Mouse (Mus musculus) intestine, embryonic 15.5 days (tissue): ENCODE measurements around the gene Sco1. TPM values are rescaled to one million over a fixed set of nuclear protein-coding genes. Genes with fewer than 3 reads are reported as not detected.
"Not testable (repeated sequence)": the region's sequence is repeated elsewhere in the genome, so short reads cannot be mapped to it uniquely, and the experiment has no call there.

Experiments
- ATAC-seq: fragments of 200-750 bp; cut with Nextera tagmentation; 2 replicates; pipeline ENCODE4 v1.8.0; 2017; ENCODE audit warnings: moderate TSS enrichment, moderate library complexity
- H3K27ac ChIP-seq: fragments of 300-500 bp; sonication (generic); 2 replicates; pipeline ENCODE4 v1.5.1; 2015; ENCODE audit warnings: mild to moderate bottlenecking, inconsistent platforms
- H3K27me3 ChIP-seq: fragments of 300-500 bp; sonication (generic); replicated peaks from 2 replicates; pipeline ENCODE4 v1.6.1; 2015; ENCODE audit warnings: inconsistent platforms
- H3K36me3 ChIP-seq: fragments of 300-500 bp; sonication (generic); 2 replicates; pipeline ENCODE4 v1.6.1; 2015; ENCODE audit warnings: inconsistent platforms
- H3K4me1 ChIP-seq: fragments of 300-500 bp; sonication (generic); replicated peaks from 2 replicates; pipeline ENCODE4 v1.6.1; 2015; ENCODE audit warnings: inconsistent platforms
- H3K4me2 ChIP-seq: fragments of 300-500 bp; sonication (generic); replicated peaks from 2 replicates; pipeline ENCODE4 v1.6.1; 2015; ENCODE audit warnings: mild to moderate bottlenecking, inconsistent platforms
- H3K4me3 ChIP-seq: fragments of 300-500 bp; sonication (generic); replicated peaks from 2 replicates; pipeline ENCODE4 v1.5.1; 2015; ENCODE audit warnings: inconsistent platforms
- H3K9ac ChIP-seq: fragments of 300-500 bp; sonication (generic); 2 replicates; pipeline ENCODE4 v1.6.1; 2015; ENCODE audit warnings: inconsistent platforms
- H3K9me3 ChIP-seq: fragments of 300-500 bp; sonication (generic); 2 replicates; pipeline ENCODE4 v1.6.1; 2016; ENCODE audit warnings: inconsistent platforms
- WGBS: fragments of 180-500 bp; shearing (Covaris S2); methylation state at CpG from one replicate; pipeline ENCODE4 v1.1.7; 2015; 5-methylcytosine and 5-hydroxymethylcytosine counted together
- polyA plus RNA-seq: library from polyadenylated mRNA; unstranded; fragments of >200 nt; fragmentation: Nextera tagmentation; extraction: Ambion mirVana; gene quantifications from 2 replicates; pipeline ENCODE4 v1.2.1, GENCODE M21; 2015

Gene Sco1
- 19.5 and 20.7 TPM in 2 replicates for polyA plus RNA-seq

DNA sequence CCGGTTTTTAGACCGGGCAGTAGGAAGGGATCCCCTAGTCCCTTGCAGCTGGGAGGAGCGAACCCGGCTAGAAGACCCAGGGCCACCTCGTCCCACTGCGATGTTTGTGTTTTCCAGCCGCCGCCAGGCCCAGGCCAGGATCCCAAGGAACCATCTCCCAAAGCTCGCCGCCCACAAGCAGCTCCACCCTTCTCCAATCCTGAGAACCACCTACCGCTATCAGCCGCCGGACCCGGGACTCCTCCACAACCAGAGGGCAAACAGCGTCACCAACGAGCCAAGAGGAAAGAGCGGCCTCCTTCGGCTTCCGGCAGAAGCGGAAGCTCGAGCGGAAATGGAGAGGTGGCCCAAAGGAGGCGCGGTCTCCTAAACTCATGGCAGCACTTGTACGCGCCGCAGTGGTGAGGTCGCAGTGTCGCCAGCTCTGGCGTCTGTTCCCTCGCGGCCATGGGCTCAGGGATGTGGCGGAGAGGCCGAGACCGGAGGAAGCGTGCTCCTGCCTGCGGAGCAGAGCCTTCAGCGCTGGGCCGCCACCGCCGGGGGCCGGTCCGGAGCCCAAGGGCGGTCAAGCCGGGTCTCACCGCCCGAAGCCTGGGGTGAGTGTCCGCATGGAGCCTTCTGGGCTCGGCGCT, at the start of gene Sco1, which contains the start of gene Adprm:
TSS of gene Sco1 (plus strand) at position 350 of the 632 bp plus-strand sequence.
TSS of gene Adprm (minus strand) at position 274 of the 632 bp plus-strand sequence.
- peak within 1 kb of the TSS; percentile 63 for H3K4me2 ChIP-seq
- H3K27me3 ChIP-seq = no peaks in the 10 kb centered on the region
- H3K4me3 ChIP-seq = peak within 1 kb of the TSS; percentile 99
- H3K9ac ChIP-seq = peak within 1 kb of the TSS; percentile 94
- WGBS = under 1% methylated on average over 50 of the region's 50 CpGs
- peaks cover 8% of the 10 kb centered on the region for H3K36me3 ChIP-seq
- H3K9me3 ChIP-seq = no peaks in the 10 kb centered on the region
- peak; percentile 96 for ATAC-seq
- peaks cover 8% of the 10 kb centered on the region; the same call in 1 of the 2 replicates for H3K4me1 ChIP-seq
- peak within 1 kb of the TSS; percentile 76 for H3K27ac ChIP-seq

DNA sequence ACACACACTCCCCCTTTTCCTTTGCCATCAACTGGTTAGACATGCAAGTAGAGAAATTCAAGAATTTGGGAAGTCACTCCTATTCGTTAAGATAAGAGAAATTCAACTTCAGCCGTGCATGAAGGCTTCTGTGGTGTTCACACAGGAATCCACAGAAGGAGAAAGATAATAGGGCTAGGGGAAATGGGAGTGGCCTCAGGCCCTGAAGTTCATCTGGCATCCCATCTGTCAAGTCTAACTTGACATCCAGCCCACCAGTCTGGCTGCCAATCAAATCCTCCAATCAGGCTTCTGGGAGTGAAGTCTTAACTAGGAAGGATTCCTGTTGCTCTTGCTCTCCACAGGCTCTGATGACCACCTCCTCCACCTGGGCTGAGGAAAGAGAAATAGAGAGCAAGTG, 49.6 kb upstream of the Sco1 start:
- Histone ChIP-seq H3K4me3 (no peak overlapping the region), H3K4me1 (no peaks in the 10 kb centered on the region), H3K36me3 (no peaks in the 10 kb centered on the region), H3K4me2 (no peak overlapping the region), H3K9me3 (no peaks in the 10 kb centered on the region), H3K27me3 (no peaks in the 10 kb centered on the region), H3K9ac (no peak overlapping the region; the same call in 1 of the 2 replicates), H3K27ac (no peak overlapping the region)
- WGBS = 61% methylated on average over 2 of the region's 2 CpGs
- ATAC-seq = no peak

DNA sequence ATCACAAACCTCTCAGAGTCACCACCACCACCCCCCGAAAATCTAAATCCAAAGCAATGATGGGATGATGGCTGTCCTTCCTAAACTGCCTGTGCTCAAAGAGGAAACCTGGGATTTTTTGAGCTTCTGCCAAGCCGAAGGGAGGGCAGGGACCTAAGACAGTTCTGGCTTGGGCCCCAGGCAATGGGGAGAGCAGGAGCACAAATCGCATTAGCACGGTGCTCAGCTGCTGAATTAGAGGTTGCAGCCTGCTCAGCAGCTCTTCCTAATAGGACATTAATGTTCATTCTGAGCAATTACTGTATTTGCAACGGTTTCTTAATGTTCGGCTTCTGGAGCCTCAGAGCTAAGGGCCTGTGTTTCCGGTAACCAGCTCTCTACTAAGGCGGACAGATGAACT, 44.5 kb upstream of the Sco1 start:
- 74% methylated on average over 8 of the region's 8 CpGs for WGBS
- H3K27ac ChIP-seq = no peak overlapping the region
- 0 out of 2 replicates have a peak, but pooled peaks cover 2% of the 10 kb centered on the region for H3K4me1 ChIP-seq
- H3K9ac ChIP-seq = no peak overlapping the region
- no peak overlapping the region for H3K4me2 ChIP-seq
- no peaks in the 10 kb centered on the region for H3K27me3 ChIP-seq
- no peaks in the 10 kb centered on the region for H3K36me3 ChIP-seq
- no peak for ATAC-seq
- H3K4me3 ChIP-seq = no peak overlapping the region
- H3K9me3 ChIP-seq = no peaks in the 10 kb centered on the region

DNA sequence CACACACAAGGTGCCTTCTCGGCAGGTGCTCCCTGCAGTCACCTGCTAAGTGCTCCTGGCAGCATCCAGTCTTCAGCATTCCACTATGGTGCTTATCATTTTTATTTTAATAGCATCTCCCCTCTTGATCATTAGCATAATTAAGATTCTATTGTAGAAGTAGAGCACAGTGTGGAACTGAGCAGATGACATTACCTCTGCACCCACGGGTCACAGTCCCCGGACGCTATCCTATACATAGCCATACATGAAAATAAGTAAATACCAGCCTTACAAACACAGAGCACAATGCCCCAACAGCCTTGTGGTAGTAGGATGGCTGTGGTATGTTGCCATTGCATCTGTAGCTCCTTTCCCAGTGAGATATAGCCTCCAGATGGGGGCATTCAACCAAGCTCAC, 43.9 kb upstream of the Sco1 start:
- Histone ChIP-seq H3K4me3 (no peak overlapping the region), H3K4me2 (no peak overlapping the region), H3K27me3 (no peaks in the 10 kb centered on the region), H3K36me3 (no peaks in the 10 kb centered on the region), H3K4me1 (0 out of 2 replicates have a peak, but pooled peaks cover 2% of the 10 kb centered on the region), H3K9ac (no peak overlapping the region), H3K27ac (no peak overlapping the region), H3K9me3 (no peaks in the 10 kb centered on the region)
- ATAC-seq = no peak
- WGBS = 90% methylated on average over 4 of the region's 4 CpGs

DNA sequence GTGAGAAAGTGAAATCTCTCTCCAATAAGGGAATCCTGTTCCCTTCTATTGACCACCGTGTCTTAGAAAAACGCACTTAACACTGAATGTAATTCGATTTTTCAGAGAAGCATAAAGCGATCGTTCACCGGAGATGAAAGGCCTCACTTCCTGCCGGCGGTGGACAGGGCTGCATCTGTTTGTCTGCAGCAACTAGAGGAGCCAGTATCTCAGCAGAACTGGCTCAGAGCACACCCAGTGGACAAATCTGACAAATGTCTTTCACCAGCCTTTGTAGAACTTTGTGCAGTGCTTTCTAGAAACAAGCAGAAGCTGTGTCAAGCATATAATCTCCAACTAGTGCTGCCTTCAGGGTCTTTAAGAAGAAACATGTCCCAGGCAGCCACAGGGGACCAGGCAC, 42.0 kb upstream of the Sco1 start:
- Histone ChIP-seq H3K4me3 (no peak overlapping the region), H3K4me2 (0 out of 2 replicates have a peak overlapping the region, but pooled peaks have one; percentile 24), H3K27ac (no peak overlapping the region), H3K36me3 (no peaks in the 10 kb centered on the region), H3K9me3 (no peaks in the 10 kb centered on the region), H3K4me1 (0 out of 2 replicates have a peak, but pooled peaks cover 2% of the 10 kb centered on the region), H3K9ac (no peak overlapping the region), H3K27me3 (no peaks in the 10 kb centered on the region)
- 6% methylated on average over 8 of the region's 8 CpGs for WGBS
- ATAC-seq = peak; percentile 45; the same call in 1 of the 2 replicates

DNA sequence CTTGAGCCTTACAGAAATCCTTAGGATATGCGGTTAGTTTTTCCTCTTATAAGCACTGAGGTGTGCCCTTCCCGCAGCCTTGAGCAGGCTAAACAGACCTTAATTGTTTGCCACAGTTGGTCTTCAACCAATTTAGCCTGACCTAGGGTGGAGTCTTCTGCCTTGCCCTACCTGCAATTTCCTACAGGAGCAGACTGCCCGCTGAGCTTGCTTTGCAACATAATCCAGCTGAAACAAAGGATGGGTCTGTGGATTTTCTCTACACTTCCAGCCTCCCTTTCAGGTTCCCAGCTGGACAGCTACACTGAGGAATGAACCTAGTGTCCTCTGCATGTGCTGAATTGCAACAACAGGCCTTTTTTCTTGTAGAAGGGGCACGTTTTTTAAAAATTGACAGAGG, 40.8 kb upstream of the Sco1 start:
- ATAC-seq = no peak
- no peak overlapping the region for H3K9ac ChIP-seq
- 56% methylated on average over 4 of the region's 4 CpGs for WGBS

DNA sequence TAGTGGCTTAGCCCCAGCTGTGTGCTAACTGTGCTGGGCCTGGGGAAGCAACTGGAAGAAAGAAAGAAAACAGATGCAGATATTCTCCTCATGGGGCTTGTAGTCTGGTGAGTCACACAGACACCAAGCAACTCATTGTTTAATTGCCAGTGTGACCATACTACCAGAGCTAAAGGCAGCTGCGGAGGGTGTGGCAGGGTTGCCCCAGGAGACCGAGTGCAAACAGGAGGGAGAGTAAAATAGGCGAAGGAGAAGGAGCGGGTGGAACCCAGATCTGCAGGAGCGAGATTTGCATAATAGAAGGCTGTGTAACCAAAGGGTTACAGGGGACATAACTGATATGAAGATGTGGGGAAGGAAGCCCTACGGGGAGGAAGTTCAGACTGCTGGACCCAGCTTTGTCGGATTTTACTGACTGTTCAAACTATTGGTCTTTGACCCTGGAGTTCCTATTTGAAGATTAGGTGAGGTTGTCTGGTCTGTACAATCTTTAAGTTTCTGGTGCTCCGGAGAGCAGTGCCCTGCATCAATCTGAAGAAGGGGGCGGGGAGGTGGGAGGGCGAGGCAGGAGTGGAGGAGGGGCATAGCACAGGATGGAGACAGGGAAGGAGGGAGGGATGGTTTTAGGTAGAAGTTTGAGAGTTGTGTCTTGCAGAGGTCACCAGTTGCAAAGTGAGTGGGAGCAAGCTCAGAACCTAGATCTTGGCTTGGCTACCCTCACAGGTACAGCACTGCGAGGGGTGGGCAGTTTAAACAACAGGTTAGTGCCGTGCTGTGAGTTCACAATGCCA, 34.5 kb upstream of the Sco1 start:
- Histone ChIP-seq H3K4me2 (peak overlapping the region; percentile 41), H3K27me3 (no peaks in the 10 kb centered on the region), H3K4me1 (peaks cover 12% of the 10 kb centered on the region), H3K9me3 (no peaks in the 10 kb centered on the region), H3K9ac (no peak overlapping the region), H3K27ac (peak overlapping the region; percentile 51), H3K4me3 (no peak overlapping the region), H3K36me3 (no peaks in the 10 kb centered on the region)
- ATAC-seq = peak; percentile 85
- WGBS = 12% methylated on average over 12 of the region's 12 CpGs

More for the DNA sequence above, 40.8 kb upstream of the Sco1 start:
- Histone ChIP-seq H3K4me1 (0 out of 2 replicates have a peak, but pooled peaks cover 2% of the 10 kb centered on the region), H3K4me2 (no peak overlapping the region), H3K9me3 (no peaks in the 10 kb centered on the region), H3K27me3 (no peaks in the 10 kb centered on the region), H3K4me3 (no peak overlapping the region), H3K36me3 (no peaks in the 10 kb centered on the region), H3K27ac (no peak overlapping the region)

DNA sequence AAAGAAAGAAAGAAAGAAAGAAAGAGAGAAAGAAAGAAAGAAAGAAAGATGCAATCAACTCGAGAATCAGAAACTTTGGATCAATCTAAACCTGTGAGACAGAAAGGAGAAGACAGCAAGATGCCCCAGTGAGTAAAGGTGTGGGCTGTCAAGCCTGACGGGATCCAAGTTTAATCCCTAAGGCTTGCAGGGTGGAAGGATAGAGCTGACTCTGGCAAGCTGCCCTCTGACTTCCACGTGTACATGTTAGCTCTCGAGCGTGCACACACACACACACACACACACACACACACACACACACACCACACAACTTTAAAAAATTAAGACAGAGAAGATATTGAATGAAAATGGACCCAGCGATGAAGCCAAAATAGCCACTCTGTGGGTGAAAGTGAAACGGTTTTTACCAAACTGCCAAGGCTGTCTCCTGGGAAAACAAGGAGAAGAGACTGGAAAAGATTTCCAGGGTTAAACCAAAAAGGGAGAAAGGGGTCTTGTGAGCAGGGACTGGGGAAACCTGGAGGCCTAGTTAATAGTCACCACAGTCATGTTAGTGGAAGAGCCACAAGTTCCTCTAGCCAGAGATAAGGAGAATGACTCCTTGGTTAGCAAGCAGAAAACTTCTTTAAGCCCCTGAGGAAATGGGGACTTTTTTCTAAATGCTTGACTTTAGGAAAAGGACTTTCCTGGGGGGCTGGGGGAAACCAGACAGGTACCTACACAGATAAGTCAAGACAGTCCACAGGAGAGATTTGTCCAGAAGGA, 32.6 kb upstream of the Sco1 start:
- H3K27ac ChIP-seq = no peak overlapping the region

DNA sequence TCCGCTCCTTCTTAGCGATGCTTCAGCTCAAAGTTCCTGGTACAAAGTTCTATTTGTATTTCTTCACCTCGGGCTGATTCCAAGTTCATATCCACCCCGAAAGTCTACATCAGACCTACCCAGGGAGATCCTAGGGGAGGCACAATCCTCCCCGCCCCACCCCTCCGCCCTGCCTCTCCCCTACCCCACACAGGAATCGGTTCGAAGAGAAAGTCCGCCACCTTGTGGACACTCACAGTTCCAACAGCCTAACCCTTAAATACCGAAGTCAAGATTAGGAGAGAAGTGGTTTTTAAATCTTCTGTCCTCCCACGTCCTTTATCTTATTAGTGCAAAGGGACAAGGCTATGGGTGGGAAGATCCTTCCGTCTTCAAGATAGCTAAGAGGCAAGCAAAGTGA, 31.5 kb upstream of the Sco1 start:
- Histone ChIP-seq H3K4me3 (0 out of 2 replicates have a peak overlapping the region, but pooled peaks have one; percentile 7), H3K9me3 (no peaks in the 10 kb centered on the region), H3K27ac (no peak overlapping the region), H3K9ac (no peak overlapping the region), H3K36me3 (no peaks in the 10 kb centered on the region), H3K4me1 (peaks cover 12% of the 10 kb centered on the region), H3K4me2 (peak overlapping the region; percentile 54), H3K27me3 (no peaks in the 10 kb centered on the region)
- ATAC-seq = peak; percentile 65
- WGBS = 2% methylated on average over 12 of the region's 12 CpGs

More for the DNA sequence above, 32.6 kb upstream of the Sco1 start:
- 69% methylated on average over 7 of the region's 7 CpGs for WGBS
- Histone ChIP-seq H3K27me3 (no peaks in the 10 kb centered on the region), H3K4me2 (no peak overlapping the region), H3K36me3 (no peaks in the 10 kb centered on the region), H3K4me1 (peaks cover 12% of the 10 kb centered on the region), H3K4me3 (no peak overlapping the region), H3K9ac (no peak overlapping the region), H3K9me3 (no peaks in the 10 kb centered on the region)
- no peak for ATAC-seq

DNA sequence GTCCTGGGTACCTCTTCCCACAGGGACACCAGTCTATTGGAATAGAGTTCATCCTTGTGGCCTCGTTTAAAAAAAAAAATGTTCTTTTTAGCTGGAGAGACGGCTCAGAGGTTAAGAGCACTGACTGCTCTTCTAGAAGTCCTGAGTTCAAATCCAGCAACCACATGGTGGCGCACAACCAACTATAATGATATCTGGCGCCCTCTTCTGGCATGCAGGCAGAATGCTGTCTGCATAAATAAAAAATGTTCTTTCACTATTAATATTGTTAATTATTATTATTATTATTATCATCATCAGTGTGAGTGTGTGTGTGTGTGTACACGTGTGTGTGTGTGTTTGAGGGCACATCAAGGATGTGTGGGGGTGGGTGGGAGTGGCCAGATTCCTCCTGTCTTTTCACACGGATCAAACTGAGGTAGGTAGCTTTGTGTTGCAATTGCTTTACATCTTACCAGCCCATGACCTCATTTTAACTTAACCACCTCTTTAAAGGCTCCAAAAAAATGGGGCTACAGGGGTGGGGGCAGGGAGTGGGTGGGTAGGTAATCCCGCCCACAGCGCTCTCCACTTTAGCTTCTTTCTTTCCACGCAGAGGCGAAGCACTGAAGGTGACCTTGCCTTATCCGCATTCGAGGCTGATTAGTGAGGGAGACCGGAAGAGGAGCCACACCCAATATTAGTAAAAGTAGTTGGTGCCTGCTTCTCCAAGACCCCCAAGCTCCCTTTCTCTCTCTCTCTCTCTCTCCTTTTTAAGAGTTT, 29.9 kb upstream of the Sco1 start:
- no peaks in the 10 kb centered on the region for H3K36me3 ChIP-seq
- no peak overlapping the region for H3K27ac ChIP-seq
- no peaks in the 10 kb centered on the region for H3K9me3 ChIP-seq
- H3K9ac ChIP-seq = no peak overlapping the region
- 89% methylated on average over 13 of the region's 13 CpGs for WGBS
- no peak for ATAC-seq
- no peak overlapping the region for H3K4me3 ChIP-seq
- H3K27me3 ChIP-seq = no peaks in the 10 kb centered on the region
- no peak overlapping the region for H3K4me2 ChIP-seq
- peaks cover 12% of the 10 kb centered on the region for H3K4me1 ChIP-seq

DNA sequence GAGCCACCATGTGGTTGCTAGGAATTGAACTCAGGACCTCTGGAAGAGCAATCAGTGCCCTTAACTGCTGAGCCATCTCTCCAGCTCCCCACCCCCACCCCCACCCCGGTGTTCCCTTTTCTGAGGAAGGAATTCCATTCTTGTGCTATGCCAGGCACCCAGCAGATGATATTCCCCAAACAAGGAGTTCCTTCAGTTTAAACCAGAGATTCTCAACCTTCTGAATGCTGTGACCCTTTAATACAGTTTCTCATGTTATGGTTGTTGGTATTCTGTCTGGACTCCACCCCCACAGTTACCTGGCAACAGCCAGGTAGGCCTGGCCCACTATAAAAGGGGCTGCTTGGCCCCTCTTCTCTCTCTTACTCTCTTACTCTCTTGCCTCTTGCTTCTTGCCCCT, 29.3 kb upstream of the Sco1 start:
- not testable (repeated sequence) for H3K4me3 ChIP-seq, H3K4me1 ChIP-seq, H3K9me3 ChIP-seq, ATAC-seq, H3K9ac ChIP-seq, H3K27me3 ChIP-seq, H3K4me2 ChIP-seq, H3K36me3 ChIP-seq, H3K27ac ChIP-seq
- WGBS = 64% methylated on average over 1 of the region's 1 CpGs
